In genomic region chr14:86307806-86308205, GRCm38 (mm10) we compare ENCODE assay signal across 8 mouse cellular contexts.
A peak's percentile ranks its signal among the peaks of the same experiment; 100 is the strongest.
DNase-seq lines count a peak whose midpoint lies in the region; ATAC-seq and TF ChIP-seq lines count a peak whose summit lies in the region.

No protein-coding gene starts in this region.

- no peaks in the 10 kb centered on the region for H3K9me3 ChIP-seq in intestine, postnatal 0 days (ENCODE audit: control insufficient read depth)
- H3K9me3 ChIP-seq in intestine, embryonic 15.5 days, result no peaks in the 10 kb centered on the region
- no peaks in the 10 kb centered on the region for H3K9me3 ChIP-seq in heart, embryonic 10.5 days

- ATAC-seq in intestine, postnatal 0 days, result no peak
- ATAC-seq in intestine, embryonic 15.5 days, result no peak
- peak; percentile 39; the same call in 1 of the 2 replicates for ATAC-seq in common myeloid progenitor, adult 5-6 weeks (replicated peaks; ENCODE audit: low read depth, poor library complexity, severe bottlenecking)
- no peak for ATAC-seq in megakaryocyte-erythroid progenitor cell, adult 5-6 weeks (replicated peaks; ENCODE audit: low FRiP score, low TSS enrichment, poor library complexity, severe bottlenecking)

- no peak overlapping the region for H3K27ac ChIP-seq in intestine, postnatal 0 days (ENCODE audit: low read depth, low read length)
- H3K27ac ChIP-seq in intestine, embryonic 15.5 days, result no peak overlapping the region
- no peak overlapping the region for H3K27ac ChIP-seq in heart, embryonic 10.5 days

- peak; percentile 75 for DNase-seq in heart, embryonic 10.5 days (ENCODE audit: low spot score)
- DNase-seq in kidney, postnatal 4 days, result peak; percentile 78 to 83
- peak; percentile 80 for DNase-seq in lung, postnatal 10 days
- peak; percentile 54 to 70 for DNase-seq in right cerebral cortex, postnatal 10 days (ENCODE audit: low spot score in 2 of 2)

- peak; percentile 71 for TF ChIP-seq CTCF in intestine, postnatal 0 days (IDR thresholded peaks at IDR 0.05; ENCODE audit: low read depth)

- no peak overlapping the region for H3K4me3 ChIP-seq in intestine, postnatal 0 days (ENCODE audit: low read depth, low read length)
- no peak overlapping the region for H3K4me3 ChIP-seq in intestine, embryonic 15.5 days (replicated peaks)
- H3K4me3 ChIP-seq in heart, embryonic 10.5 days, result no peak overlapping the region

- H3K4me1 ChIP-seq in intestine, postnatal 0 days (replicated peaks; ENCODE audit: control insufficient read depth, insufficient read depth, low read length), result no peaks in the 10 kb centered on the region
- H3K4me1 ChIP-seq in intestine, embryonic 15.5 days (replicated peaks), result no peaks in the 10 kb centered on the region
- H3K4me1 ChIP-seq in heart, embryonic 10.5 days, result no peaks in the 10 kb centered on the region

- H3K27me3 ChIP-seq in intestine, postnatal 0 days (replicated peaks; ENCODE audit: control insufficient read depth, insufficient read depth, low read length), result no peaks in the 10 kb centered on the region
- no peaks in the 10 kb centered on the region for H3K27me3 ChIP-seq in intestine, embryonic 15.5 days (replicated peaks)
- no peaks in the 10 kb centered on the region for H3K27me3 ChIP-seq in heart, embryonic 10.5 days (ENCODE audit: insufficient read depth, poor library complexity, severe bottlenecking)

- H3K36me3 ChIP-seq in intestine, postnatal 0 days (ENCODE audit: control insufficient read depth, insufficient read depth), result no peaks in the 10 kb centered on the region
- no peaks in the 10 kb centered on the region for H3K36me3 ChIP-seq in intestine, embryonic 15.5 days
- H3K36me3 ChIP-seq in heart, embryonic 10.5 days, result no peaks in the 10 kb centered on the region

- no peak overlapping the region for H3K9ac ChIP-seq in intestine, postnatal 0 days (ENCODE audit: low read depth, low read length)
- no peak overlapping the region for H3K9ac ChIP-seq in intestine, embryonic 15.5 days

- H3K4me2 ChIP-seq in intestine, postnatal 0 days (replicated peaks; ENCODE audit: low read depth), result no peak overlapping the region
- H3K4me2 ChIP-seq in intestine, embryonic 15.5 days (replicated peaks), result no peak overlapping the region

- WGBS in intestine, postnatal 0 days, result 26% methylated on average over 2 of the region's 2 CpGs
- 25% methylated on average over 2 of the region's 2 CpGs for WGBS in intestine, embryonic 15.5 days
- WGBS in heart, embryonic 10.5 days, result 29% methylated on average over 2 of the region's 2 CpGs
